Mouse (Mus musculus): Measurements from ENCODE around the gene Ubl4a.
"Not testable (repeated sequence)": the region's sequence is repeated elsewhere in the genome, so short reads cannot be mapped to it uniquely, and the experiment has no call there.

Gene Ubl4a

DNA sequence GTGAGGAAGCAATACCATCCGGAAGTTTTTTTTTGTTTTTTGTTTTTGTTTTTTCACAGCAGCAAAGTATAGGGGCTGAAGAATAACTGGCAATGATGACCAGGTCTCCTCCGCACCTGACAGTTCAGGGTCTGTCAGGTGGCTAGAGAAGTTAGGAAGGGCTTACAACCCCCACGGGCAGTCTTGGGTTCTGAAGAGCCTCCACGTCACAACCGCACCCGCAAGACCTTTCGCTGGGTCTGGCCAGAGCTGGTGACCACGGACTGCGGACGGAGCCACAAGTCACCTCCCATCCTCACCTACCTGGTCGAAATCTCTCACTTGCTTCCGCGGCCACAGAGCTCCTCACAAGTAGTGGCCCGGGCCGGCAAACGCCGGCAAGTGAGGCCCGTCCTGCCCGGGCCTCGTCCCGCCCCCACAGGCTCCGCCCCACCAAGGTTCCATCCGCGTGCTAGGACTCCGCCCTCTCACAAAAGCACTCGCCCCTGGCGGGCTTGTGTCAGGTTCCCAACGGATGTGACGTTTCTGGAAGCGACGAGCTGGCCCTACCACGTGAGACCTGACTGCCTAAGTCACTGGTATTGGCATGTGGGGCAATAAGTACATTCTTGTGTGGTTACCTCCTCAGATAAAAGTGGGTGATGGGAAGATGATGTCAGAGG is at the start of gene Ubl4a, which contains the start of gene Slc10a3:
Gene Ubl4a (minus strand): TSS at position 331 of the 662 bp plus-strand sequence.
Gene Slc10a3 (minus strand): TSS at position 462 of the 662 bp plus-strand sequence.
- peak; percentile 82 for DNase-seq

DNA sequence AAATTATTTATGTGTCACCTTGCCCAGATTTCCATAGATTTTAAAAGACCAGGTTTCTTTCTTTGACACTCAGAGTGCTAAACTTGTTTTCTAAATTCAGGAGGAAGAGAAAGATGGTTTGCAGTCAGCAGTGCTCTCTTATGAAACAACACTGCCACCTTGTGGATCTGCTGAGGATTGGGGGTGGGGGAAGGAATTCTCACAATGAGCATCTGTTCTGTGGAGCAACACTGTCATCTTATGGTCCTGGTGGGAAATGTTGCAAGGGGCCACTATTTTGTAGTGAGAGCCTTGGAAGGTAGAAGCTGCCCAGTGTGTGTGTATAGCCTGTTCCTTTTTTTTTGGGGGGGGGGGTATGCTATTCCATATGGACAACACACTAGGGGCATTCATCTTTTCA is 40.4 kb upstream of the Ubl4a start:
- peak; percentile 87 for DNase-seq

GRCm38 (mm10) chrX:74408340-74408739 is 35.3 kb upstream of the Ubl4a start:
- DNase-seq = no peak

- DNase-seq = no peak
Measured at GRCm38 (mm10) chrX:74400136-74400535, 27.1 kb upstream of the Ubl4a start.

DNA sequence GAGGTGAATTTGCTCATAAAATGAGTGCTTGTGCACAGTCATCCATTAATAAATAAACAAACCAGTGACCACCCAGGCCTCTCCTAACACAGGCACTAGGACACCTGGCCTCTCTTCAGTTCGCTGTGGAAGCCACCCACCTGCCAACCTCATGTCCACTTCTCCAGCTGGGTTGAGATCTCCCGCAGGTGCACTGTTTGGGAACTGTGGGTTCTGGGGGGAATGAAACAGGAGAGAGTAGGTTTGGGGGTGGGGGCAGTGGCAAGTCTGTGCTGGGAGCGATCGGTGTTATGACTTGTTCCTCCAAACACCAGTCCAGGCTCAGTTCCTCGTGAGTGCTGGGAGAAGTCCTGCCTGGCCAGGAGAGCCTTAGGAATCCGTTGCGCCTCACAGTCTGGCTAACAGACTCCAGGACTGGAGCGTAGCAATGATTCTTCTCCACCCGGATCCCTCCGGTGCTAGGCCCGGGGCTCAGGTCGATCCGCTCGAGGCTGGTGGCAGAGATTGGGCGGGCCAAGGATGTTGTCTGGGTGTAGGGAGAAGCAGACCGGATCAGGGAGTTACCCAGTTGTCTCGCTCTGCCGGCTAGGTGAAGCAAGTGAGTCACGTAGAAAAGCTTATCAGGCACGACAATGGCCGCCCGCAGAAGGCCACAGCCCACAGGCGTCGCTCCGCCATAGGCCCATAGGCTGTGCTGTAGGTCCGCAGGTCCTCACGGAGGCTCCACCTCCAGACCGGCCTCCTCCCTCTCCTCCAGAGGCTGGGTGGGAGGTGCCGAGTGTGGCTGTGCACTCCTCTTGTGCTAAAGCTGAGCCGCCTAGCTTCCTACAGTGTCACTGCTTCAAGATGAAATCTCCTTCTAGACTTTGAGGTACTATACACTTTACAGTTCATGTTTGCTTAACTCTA is 19.8 kb upstream of the Ubl4a start, which contains the start of the genes Fam3a and Ikbkg:
Gene Fam3a (minus strand): TSS at position 738 of the 909 bp plus-strand sequence.
Gene Ikbkg (plus strand): TSS at position 756 of the 909 bp plus-strand sequence.
- DNase-seq = peak; percentile 82

DNA sequence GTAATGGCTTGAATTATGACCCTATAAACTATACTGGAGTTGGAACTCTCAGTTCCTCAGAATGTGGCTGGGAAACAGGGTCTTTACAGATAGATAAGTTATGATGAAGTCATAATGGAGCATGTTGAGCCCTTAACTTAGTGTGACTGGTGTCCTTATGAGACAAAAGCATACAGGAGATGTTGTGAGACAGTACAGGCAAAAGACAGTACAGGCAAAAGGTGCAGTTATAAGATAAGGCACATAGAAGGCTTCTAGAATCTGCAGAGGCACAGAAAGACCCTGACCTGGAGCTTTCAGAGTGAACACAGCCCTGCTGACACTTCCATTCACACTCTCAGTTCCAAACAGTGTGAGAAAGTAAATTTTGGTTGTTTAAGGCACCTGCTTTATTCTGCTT is 15.1 kb upstream of the Ubl4a start:
- no peak for DNase-seq

DNA sequence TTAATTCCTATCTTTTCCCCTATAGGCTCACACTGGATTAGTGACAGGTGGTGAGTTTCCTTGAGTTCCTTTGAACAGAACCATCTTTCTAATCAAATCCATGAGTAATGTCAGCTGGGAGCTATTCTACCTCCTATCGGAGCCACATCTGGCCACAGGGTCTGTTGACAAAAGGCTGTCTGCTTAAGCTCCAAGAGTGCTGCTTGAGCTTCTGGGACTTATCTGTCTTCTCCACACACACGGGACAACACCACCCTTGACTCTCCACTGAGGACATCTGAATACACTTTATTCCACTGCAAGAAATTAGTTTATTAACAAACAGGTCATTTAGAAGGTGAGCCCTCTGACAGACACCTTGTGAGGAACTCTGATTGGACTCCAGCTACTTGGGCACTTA is 11.4 kb upstream of the Ubl4a start:
- no peak for DNase-seq

DNA sequence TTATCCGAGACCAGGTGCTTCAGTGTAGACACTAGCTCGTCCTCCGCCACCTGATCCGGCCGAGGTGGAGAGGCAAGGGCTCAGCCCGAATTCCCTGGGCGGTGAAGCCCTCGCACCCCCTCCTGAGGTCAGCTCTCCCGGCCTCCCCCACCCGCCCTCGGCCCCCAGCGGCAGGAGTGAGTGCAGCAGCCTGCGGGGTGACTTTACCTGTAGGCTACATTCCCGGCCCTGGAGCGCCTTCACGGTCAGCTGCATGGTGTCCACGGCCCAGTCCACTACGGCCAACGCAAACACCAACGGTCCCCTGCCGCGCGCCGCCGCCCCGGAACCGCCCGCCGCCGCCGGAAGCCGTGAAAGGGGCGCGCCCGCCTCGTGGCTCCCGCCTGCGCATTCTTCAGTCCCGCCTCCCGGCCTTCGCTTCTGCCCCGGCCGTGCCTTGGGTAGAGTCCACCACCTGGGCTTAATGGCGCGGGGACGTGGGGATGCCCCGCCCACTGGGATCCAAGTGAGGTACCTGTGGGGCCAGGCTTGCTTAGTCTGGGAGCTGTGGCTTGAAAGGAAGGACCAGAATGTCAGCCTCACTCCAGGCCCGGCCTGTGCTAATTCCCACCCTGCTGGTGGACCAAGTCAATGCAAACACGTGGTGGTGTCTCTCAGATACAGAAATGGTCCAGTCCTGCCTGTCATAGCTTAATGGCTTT is 4.7 kb downstream of the Ubl4a start:
- peak; percentile 66 for DNase-seq

DNA sequence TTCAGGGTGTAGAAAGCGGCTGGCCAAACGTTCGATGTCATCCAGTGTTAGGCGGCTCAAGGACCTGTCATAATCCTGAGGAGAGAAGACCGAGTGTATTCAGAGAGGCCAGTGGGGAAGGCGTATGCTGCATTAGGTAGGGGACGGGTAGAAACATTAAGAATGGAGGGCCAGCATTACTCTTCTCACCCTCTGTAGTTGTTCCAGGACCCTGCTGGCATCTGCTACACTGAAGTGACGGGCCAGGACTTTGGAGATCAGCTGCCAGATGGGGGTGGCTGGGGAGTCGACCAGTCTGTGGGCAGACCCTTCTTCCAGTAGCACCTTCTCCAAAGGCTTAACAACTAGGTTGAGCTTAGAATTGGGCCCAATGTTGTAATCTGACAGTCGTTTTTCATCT is 5.5 kb downstream of the Ubl4a start:
- no peak for DNase-seq

DNA sequence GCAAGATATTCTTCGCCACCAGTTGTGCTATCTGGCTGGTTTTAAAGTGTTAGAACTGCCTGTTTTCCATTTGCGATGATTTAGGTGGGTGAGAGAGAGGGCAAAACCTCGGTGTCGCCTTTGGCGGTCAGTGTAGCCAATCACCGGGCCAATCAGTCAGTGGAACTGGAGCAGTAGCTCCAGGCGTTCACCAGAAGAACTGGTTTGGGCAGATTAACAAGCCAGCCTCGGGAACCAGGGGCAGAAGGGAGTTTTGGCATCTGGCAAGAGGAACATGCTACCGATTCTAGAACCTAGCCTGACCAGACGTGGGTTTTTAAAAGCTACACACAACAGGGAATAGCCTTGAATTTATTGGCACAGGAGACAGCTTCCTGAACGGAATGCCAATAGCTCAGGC is 13.8 kb downstream of the Ubl4a start:
- no peak for DNase-seq

GRCm38 (mm10) chrX:74357069-74357468 is 15.9 kb downstream of the Ubl4a start:
- DNase-seq = not testable (repeated sequence)

GRCm38 (mm10) chrX:74353467-74353770 is 19.6 kb downstream of the Ubl4a start, which contains the start of gene Lage3:
Gene Lage3, minus strand, starts transcription at chrX:74353618.
- DNase-seq = peak; percentile 81

GRCm38 (mm10) chrX:74352645-74353466 is 20.2 kb downstream of the Ubl4a start:
- DNase-seq = no peak

GRCm38 (mm10) chrX:74330166-74330930 is 42.7 kb downstream of the Ubl4a start:
- peak; percentile 43 for DNase-seq

GRCm38 (mm10) chrX:74329215-74329671 is 43.8 kb downstream of the Ubl4a start:
- no peak for DNase-seq

DNA sequence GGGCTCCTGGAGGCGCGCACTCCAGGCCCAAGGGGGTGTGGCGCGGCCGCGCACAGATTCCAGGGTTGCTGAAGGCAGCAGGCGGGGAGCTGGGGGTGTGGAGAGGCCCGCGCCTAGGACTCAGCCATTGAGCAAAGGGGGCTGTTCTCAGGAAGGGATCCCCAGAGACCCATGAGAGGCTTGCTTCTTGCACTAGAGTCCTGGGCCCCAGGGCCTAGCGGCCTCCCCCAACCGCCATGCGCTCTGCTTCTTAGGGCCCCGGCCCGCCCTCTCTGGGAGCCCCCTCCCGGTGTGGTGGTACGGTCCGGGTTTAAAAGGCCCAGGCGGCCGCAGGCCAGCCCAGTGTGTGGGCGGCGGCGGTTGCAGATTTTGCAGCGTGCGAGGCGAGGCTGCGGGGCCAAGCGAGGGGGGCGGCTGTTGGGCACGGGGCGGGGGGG is 44.3 kb downstream of the Ubl4a start, which contains the start of gene Plxna3:
Gene Plxna3 (plus strand): TSS at position 342 of the 437 bp plus-strand sequence.
- DNase-seq = peak; percentile 66

Measured in cerebellum, adult 9-10 months (tissue).